Mouse (Mus musculus): ENCODE measurements around the gene Cdk14. TPM values are rescaled to one million over a fixed set of nuclear protein-coding genes. Genes with fewer than 3 reads are reported as not detected.

Gene Cdk14
- total RNA-seq, 1 experiment, result 3.5 TPM

GRCm38 (mm10) chr5:4851245-4851933, 568.7 kb downstream of the Cdk14 start:
- Histone ChIP-seq H3K4me3 (ENCODE audit: insufficient read depth in 1 of 2, low read depth in 1 of 2, low read length in 2 of 2, poor library complexity in 1 of 2, severe bottlenecking in 1 of 2) (no peak overlapping the region), H3K36me3 (ENCODE audit: control insufficient read depth, insufficient read depth, low read length, poor library complexity, severe bottlenecking) (no peaks in the 10 kb centered on the region), H3K9me3 (ENCODE audit: control insufficient read depth, insufficient read depth, low read depth, low read length) (no peaks in the 10 kb centered on the region), H3K9ac (ENCODE audit: insufficient read depth, low read depth, low read length, poor library complexity, severe bottlenecking) (no peak overlapping the region), H3K4me1 (ENCODE audit: control insufficient read depth in 2 of 2, insufficient read depth in 2 of 2, low read length in 2 of 2, poor library complexity in 1 of 2) (no peaks in the 10 kb centered on the region), H3K27ac (ENCODE audit: insufficient read depth, low read depth, low read length, poor library complexity, severe bottlenecking) (no peak overlapping the region)
- in situ Hi-C loops (cut with MboI; ENCODE audit: low sequenced_read_pairs in 2 of 2, unreplicated experiment in 2 of 2), result no loop called here
- DNase-seq (ENCODE audit: low read depth, low spot score), result no peak
- TF ChIP-seq ZNF384 (IDR thresholded peaks at IDR 0.05; ENCODE audit: low read depth, low read length) (no peak), CHD2 (IDR thresholded peaks at IDR 0.05; ENCODE audit: low read depth, low read length) (no peak), MAFK (IDR thresholded peaks at IDR 0.05; ENCODE audit: insufficient read depth, low read depth, low read length) (no peak), ZC3H11A (IDR thresholded peaks at IDR 0.05; ENCODE audit: borderline replicate concordance, low read depth, low read length) (no peak), HCFC1 (IDR thresholded peaks at IDR 0.05; ENCODE audit: borderline replicate concordance, insufficient read depth, low read length) (no peak)

- no peaks in the 10 kb centered on the region for H3K4me1 ChIP-seq (ENCODE audit: control insufficient read depth in 2 of 2, insufficient read depth in 2 of 2, low read length in 2 of 2, poor library complexity in 1 of 2)
- in situ Hi-C loops (cut with MboI; ENCODE audit: low sequenced_read_pairs in 2 of 2, unreplicated experiment in 2 of 2), result no loop called here
- no peak overlapping the region for H3K9ac ChIP-seq (ENCODE audit: insufficient read depth, low read depth, low read length, poor library complexity, severe bottlenecking)
- TF ChIP-seq ZC3H11A (IDR thresholded peaks at IDR 0.05; ENCODE audit: borderline replicate concordance, low read depth, low read length) (no peak), MAFK (IDR thresholded peaks at IDR 0.05; ENCODE audit: insufficient read depth, low read depth, low read length) (no peak), CHD2 (IDR thresholded peaks at IDR 0.05; ENCODE audit: low read depth, low read length) (no peak), HCFC1 (IDR thresholded peaks at IDR 0.05; ENCODE audit: borderline replicate concordance, insufficient read depth, low read length) (no peak), ZNF384 (IDR thresholded peaks at IDR 0.05; ENCODE audit: low read depth, low read length) (no peak)
- H3K4me3 ChIP-seq (ENCODE audit: insufficient read depth in 1 of 2, low read depth in 1 of 2, low read length in 2 of 2, poor library complexity in 1 of 2, severe bottlenecking in 1 of 2), result no peak overlapping the region
- H3K27ac ChIP-seq (ENCODE audit: insufficient read depth, low read depth, low read length, poor library complexity, severe bottlenecking), result no peak overlapping the region
- no peaks in the 10 kb centered on the region for H3K9me3 ChIP-seq (ENCODE audit: control insufficient read depth, insufficient read depth, low read depth, low read length)
- no peak for DNase-seq (ENCODE audit: low read depth, low spot score)
- H3K36me3 ChIP-seq (ENCODE audit: control insufficient read depth, insufficient read depth, low read length, poor library complexity, severe bottlenecking), result no peaks in the 10 kb centered on the region
Measured at GRCm38 (mm10) chr5:4834819-4835480, 585.2 kb downstream of the Cdk14 start.

- no peak for DNase-seq (ENCODE audit: low read depth, low spot score)
- TF ChIP-seq ZC3H11A (IDR thresholded peaks at IDR 0.05; ENCODE audit: borderline replicate concordance, low read depth, low read length), result no peak
- TF ChIP-seq MAFK (IDR thresholded peaks at IDR 0.05; ENCODE audit: insufficient read depth, low read depth, low read length), result no peak
- TF ChIP-seq CHD2 (IDR thresholded peaks at IDR 0.05; ENCODE audit: low read depth, low read length), result no peak
- no peak for TF ChIP-seq ZNF384 (IDR thresholded peaks at IDR 0.05; ENCODE audit: low read depth, low read length)
- TF ChIP-seq HCFC1 (IDR thresholded peaks at IDR 0.05; ENCODE audit: borderline replicate concordance, insufficient read depth, low read length), result no peak
- H3K9ac ChIP-seq (ENCODE audit: insufficient read depth, low read depth, low read length, poor library complexity, severe bottlenecking), result no peak overlapping the region
- no peak overlapping the region for H3K4me3 ChIP-seq (ENCODE audit: insufficient read depth in 1 of 2, low read depth in 1 of 2, low read length in 2 of 2, poor library complexity in 1 of 2, severe bottlenecking in 1 of 2)
- H3K36me3 ChIP-seq (ENCODE audit: control insufficient read depth, insufficient read depth, low read length, poor library complexity, severe bottlenecking), result no peaks in the 10 kb centered on the region
- no peaks in the 10 kb centered on the region for H3K4me1 ChIP-seq (ENCODE audit: control insufficient read depth in 2 of 2, insufficient read depth in 2 of 2, low read length in 2 of 2, poor library complexity in 1 of 2)
- in situ Hi-C loops (cut with MboI; ENCODE audit: low sequenced_read_pairs in 2 of 2, unreplicated experiment in 2 of 2), result no loop called here
- H3K9me3 ChIP-seq (ENCODE audit: control insufficient read depth, insufficient read depth, low read depth, low read length), result no peaks in the 10 kb centered on the region
- H3K27ac ChIP-seq (ENCODE audit: insufficient read depth, low read depth, low read length, poor library complexity, severe bottlenecking), result no peak overlapping the region
Measured at GRCm38 (mm10) chr5:4833940-4834339, 586.2 kb downstream of the Cdk14 start.

- Histone ChIP-seq H3K9ac (ENCODE audit: insufficient read depth, low read depth, low read length, poor library complexity, severe bottlenecking) (no peak overlapping the region), H3K4me1 (ENCODE audit: control insufficient read depth in 2 of 2, insufficient read depth in 2 of 2, low read length in 2 of 2, poor library complexity in 1 of 2) (no peaks in the 10 kb centered on the region)
- in situ Hi-C loops (cut with MboI; ENCODE audit: low sequenced_read_pairs in 2 of 2, unreplicated experiment in 2 of 2), result no loop called here
Measured at GRCm38 (mm10) chr5:4826886-4827285, 593.2 kb downstream of the Cdk14 start.

More at GRCm38 (mm10) chr5:4826886-4827285, 593.2 kb downstream of the Cdk14 start:
- Histone ChIP-seq H3K9me3 (ENCODE audit: control insufficient read depth, insufficient read depth, low read depth, low read length) (no peaks in the 10 kb centered on the region), H3K36me3 (ENCODE audit: control insufficient read depth, insufficient read depth, low read length, poor library complexity, severe bottlenecking) (no peaks in the 10 kb centered on the region), H3K4me3 (ENCODE audit: insufficient read depth in 1 of 2, low read depth in 1 of 2, low read length in 2 of 2, poor library complexity in 1 of 2, severe bottlenecking in 1 of 2) (no peak overlapping the region), H3K27ac (ENCODE audit: insufficient read depth, low read depth, low read length, poor library complexity, severe bottlenecking) (no peak overlapping the region)
- DNase-seq (ENCODE audit: low read depth, low spot score), result no peak
- no peak for TF ChIP-seq ZC3H11A (IDR thresholded peaks at IDR 0.05; ENCODE audit: borderline replicate concordance, low read depth, low read length)
- no peak for TF ChIP-seq ZNF384 (IDR thresholded peaks at IDR 0.05; ENCODE audit: low read depth, low read length)
- no peak for TF ChIP-seq HCFC1 (IDR thresholded peaks at IDR 0.05; ENCODE audit: borderline replicate concordance, insufficient read depth, low read length)
- no peak for TF ChIP-seq CHD2 (IDR thresholded peaks at IDR 0.05; ENCODE audit: low read depth, low read length)
- no peak for TF ChIP-seq MAFK (IDR thresholded peaks at IDR 0.05; ENCODE audit: insufficient read depth, low read depth, low read length)

Measured in ES-E14 (cell line).